In genomic region chr5:134530830-134531229, GRCm38 (mm10) we compare ENCODE assay signal across 9 mouse cellular contexts. TPM values are rescaled to one million over a fixed set of nuclear protein-coding genes. Genes with fewer than 3 reads are reported as not detected.
DNase-seq lines count a peak whose midpoint lies in the region; ATAC-seq and TF ChIP-seq lines count a peak whose summit lies in the region.
"Had no signal": no experiment of that assay in that cellular context is flagged by ENCODE, and none has a peak within 500 bp of the region (broad histone marks: within the 10 kb centered on the region; RNA-seq: fewer than 3 reads in every experiment).

No protein-coding gene starts in this region.

- H3K36me3 ChIP-seq in neural tube, embryonic 13.5 days = peaks cover 77% of the 10 kb centered on the region
- H3K36me3 ChIP-seq in hindbrain, postnatal 0 days (ENCODE audit: insufficient read depth, low read length) = peaks cover 30% of the 10 kb centered on the region; the same call in 1 of the 2 replicates
- peaks cover 36% of the 10 kb centered on the region for H3K36me3 ChIP-seq in midbrain, embryonic 15.5 days (replicated peaks)

- H3K4me3 ChIP-seq in neural tube, embryonic 13.5 days = no peak overlapping the region
- no peak overlapping the region for H3K4me3 ChIP-seq in hindbrain, postnatal 0 days (ENCODE audit: low read length)
- H3K4me3 ChIP-seq in midbrain, embryonic 15.5 days = no peak overlapping the region

- no peak overlapping the region for H3K4me2 ChIP-seq in neural tube, embryonic 13.5 days
- H3K4me2 ChIP-seq in hindbrain, postnatal 0 days (ENCODE audit: low read depth, low read length) = no peak overlapping the region
- no peak overlapping the region for H3K4me2 ChIP-seq in midbrain, embryonic 15.5 days

- H3K27me3 ChIP-seq in neural tube, embryonic 13.5 days = no peaks in the 10 kb centered on the region
- no peaks in the 10 kb centered on the region for H3K27me3 ChIP-seq in hindbrain, postnatal 0 days (ENCODE audit: insufficient read depth, low read length)
- H3K27me3 ChIP-seq in midbrain, embryonic 15.5 days (replicated peaks) = no peaks in the 10 kb centered on the region

- H3K9ac ChIP-seq in neural tube, embryonic 13.5 days = no peak overlapping the region
- H3K9ac ChIP-seq in hindbrain, postnatal 0 days (replicated peaks; ENCODE audit: low read length) = no peak overlapping the region
- no peak overlapping the region for H3K9ac ChIP-seq in midbrain, embryonic 15.5 days
- H3K9ac ChIP-seq: liver, embryonic 14.5 days had no signal

- WGBS in neural tube, embryonic 13.5 days = 69% methylated on average over 7 of the region's 7 CpGs
- 38% methylated on average over 7 of the region's 7 CpGs for WGBS in hindbrain, postnatal 0 days
- WGBS in midbrain, embryonic 15.5 days = 54% methylated on average over 7 of the region's 7 CpGs

- TF ChIP-seq CTCF in hindbrain, postnatal 0 days (IDR thresholded peaks at IDR 0.05; ENCODE audit: low read depth) = no peak; the same call in 1 of the 2 replicates

- peak overlapping the region; percentile 52 for H3K27ac ChIP-seq in neural tube, embryonic 13.5 days (replicated peaks)
- peak overlapping the region; percentile 75 for H3K27ac ChIP-seq in hindbrain, postnatal 0 days
- peak overlapping the region; percentile 22; the same call in 1 of the 2 replicates for H3K27ac ChIP-seq in midbrain, embryonic 15.5 days
- H3K27ac ChIP-seq: liver, embryonic 14.5 days had no signal

- no peaks in the 10 kb centered on the region for H3K9me3 ChIP-seq in neural tube, embryonic 13.5 days
- no peaks in the 10 kb centered on the region for H3K9me3 ChIP-seq in hindbrain, postnatal 0 days (ENCODE audit: low read length)
- no peaks in the 10 kb centered on the region for H3K9me3 ChIP-seq in midbrain, embryonic 15.5 days

- peaks cover 27% of the 10 kb centered on the region for H3K4me1 ChIP-seq in neural tube, embryonic 13.5 days (replicated peaks)
- H3K4me1 ChIP-seq in hindbrain, postnatal 0 days (ENCODE audit: insufficient read depth, low read length) = no peaks in the 10 kb centered on the region; the same call in 1 of the 2 replicates
- peaks cover 26% of the 10 kb centered on the region for H3K4me1 ChIP-seq in midbrain, embryonic 15.5 days

- ATAC-seq in neural tube, embryonic 13.5 days (ENCODE audit: low read depth) = peak; percentile 37; the same call in 1 of the 2 replicates
- peak; percentile 87 for ATAC-seq in hindbrain, postnatal 0 days
- ATAC-seq in midbrain, embryonic 15.5 days (replicated peaks) = peak; percentile 31; the same call in 1 of the 2 replicates

- no peak for DNase-seq in neural tube, embryonic 10.5 days (ENCODE audit: extremely low spot score, low spot score)
- peak; percentile 99 for DNase-seq in cerebellum, postnatal 10 days
- DNase-seq in hindbrain, postnatal 0 days (ENCODE audit: low spot score) = peak; percentile 93
- no peak for DNase-seq in embryo, embryonic 9.5 days (ENCODE audit: extremely low spot score)
- DNase-seq in spleen, postnatal 14 days (ENCODE audit: low spot score in 2 of 2) = no peak

RNA-seq across cellular contexts. Expression of gene Clip2, which starts 21.4 kb away (rescaled TPM):
- polyA plus RNA-seq in neural tube, embryonic 13.5 days (2015; fragmentation: Nextera tagmentation; extraction: Ambion mirVana) = 11.9 and 12.6 TPM in 2 replicates
- total RNA-seq in hindbrain, postnatal 0 days (2014; rRNA removed) = 133 and 150 TPM in 2 replicates
- polyA plus RNA-seq in hindbrain, postnatal 0 days (2015; fragmentation: Nextera tagmentation; extraction: Ambion mirVana) = 10.7 and 10.9 TPM in 2 replicates
- polyA plus RNA-seq in midbrain, embryonic 15.5 days (2015; fragmentation: Nextera tagmentation; extraction: Ambion mirVana) = 16.1 and 16.9 TPM in 2 replicates

RNA-seq across cellular contexts. Expression of gene Syna, which starts 29.1 kb away (rescaled TPM):
- 0.31 and 0.85 TPM in 2 replicates for polyA plus RNA-seq in neural tube, embryonic 13.5 days (2015; fragmentation: Nextera tagmentation; extraction: Ambion mirVana)
- not detected in 2 replicates for total RNA-seq in hindbrain, postnatal 0 days (2014; rRNA removed)
- polyA plus RNA-seq in hindbrain, postnatal 0 days (2015; fragmentation: Nextera tagmentation; extraction: Ambion mirVana) = 0.81 TPM in 2 replicates
- polyA plus RNA-seq in midbrain, embryonic 15.5 days (2015; fragmentation: Nextera tagmentation; extraction: Ambion mirVana) = 0.64 and 0.98 TPM in 2 replicates
- polyA plus RNA-seq: liver, embryonic 14.5 days; spleen, adult 2 months had no signal

RNA-seq across cellular contexts. Expression of gene Rfc2, which starts 50.3 kb away (rescaled TPM):
- polyA plus RNA-seq in neural tube, embryonic 13.5 days (2015; fragmentation: Nextera tagmentation; extraction: Ambion mirVana) = 184 and 214 TPM in 2 replicates
- total RNA-seq in hindbrain, postnatal 0 days (2014; rRNA removed) = 50.9 and 76.3 TPM in 2 replicates
- polyA plus RNA-seq in hindbrain, postnatal 0 days (2015; fragmentation: Nextera tagmentation; extraction: Ambion mirVana) = 164 and 168 TPM in 2 replicates
- 191 and 194 TPM in 2 replicates for polyA plus RNA-seq in midbrain, embryonic 15.5 days (2015; fragmentation: Nextera tagmentation; extraction: Ambion mirVana)

Comparison
In these comparisons a context has a peak if more than half of its experiments do, and no peak if none do; other contexts are left out.
1. ATAC-seq: peak in every context shown above with its lines; median percentile 87 in hindbrain, postnatal 0 days; 37 in neural tube, embryonic 13.5 days; 31 in midbrain, embryonic 15.5 days.
2. H3K27ac ChIP-seq: peak in every context shown above with its lines; median percentile 75 in hindbrain, postnatal 0 days; 52 in neural tube, embryonic 13.5 days; 22 in midbrain, embryonic 15.5 days.
3. DNase-seq: peak in cerebellum, postnatal 10 days (2 of 2) and hindbrain, postnatal 0 days (single experiment); none in neural tube, embryonic 10.5 days (single experiment), embryo, embryonic 9.5 days (single experiment) and spleen, postnatal 14 days (0 of 2).